Mouse (Mus musculus): Measurements from ENCODE around the gene Vamp8. TPM values are rescaled to one million over a fixed set of nuclear protein-coding genes. Genes with fewer than 3 reads are reported as not detected.

Vamp8 gene
- total and polyA plus RNA-seq, 3 experiments = 69.3 to 85.6 (median 78.8) TPM

DNA sequence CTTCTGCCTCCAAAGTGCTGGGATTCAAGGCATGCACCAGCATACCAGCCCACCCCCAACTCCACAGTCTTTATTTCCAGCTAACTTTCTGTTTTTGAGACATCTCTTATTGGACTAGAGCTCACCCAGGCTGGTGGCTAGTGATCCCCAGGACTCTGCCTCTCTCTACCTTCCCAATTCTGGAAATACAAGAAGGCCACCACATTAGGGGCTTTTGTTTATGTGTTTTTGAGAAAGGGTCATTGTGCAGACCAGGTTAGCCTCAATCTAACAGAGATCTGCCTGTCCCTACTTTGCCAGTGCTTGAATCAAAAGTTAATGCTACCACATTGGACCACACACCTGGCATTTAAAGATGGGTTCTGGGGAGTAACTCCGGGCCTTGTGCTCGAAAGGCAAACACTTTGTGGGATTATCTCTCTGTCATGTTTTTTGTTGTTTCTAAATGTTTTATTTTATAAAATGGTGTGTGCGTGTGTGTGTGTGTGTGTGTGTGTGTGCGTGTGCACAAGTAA, 23.0 kb downstream of the Vamp8 start:
- H3K27ac ChIP-seq = no peak overlapping the region
- no peaks in the 10 kb centered on the region for H3K36me3 ChIP-seq (ENCODE audit: control insufficient read depth, insufficient read depth, low read length)
- intact Hi-C loops (cut with DNase I) = no loop called here
- peaks cover 9% of the 10 kb centered on the region for H3K4me1 ChIP-seq (ENCODE audit: control insufficient read depth, insufficient read depth, low read length)
- no peaks in the 10 kb centered on the region for H3K27me3 ChIP-seq (ENCODE audit: control insufficient read depth, insufficient read depth, low read length)
- H3K4me3 ChIP-seq = no peak overlapping the region
- DNase-seq = no peak
- TF ChIP-seq CTCF (IDR thresholded peaks at IDR 0.05) = no peak
- WGBS = 77% methylated on average over 4 of the region's 4 CpGs
- no peak overlapping the region for H3K9ac ChIP-seq (ENCODE audit: low read depth, low read length)
- H3K79me2 ChIP-seq (replicated peaks; ENCODE audit: control insufficient read depth, insufficient read depth, low read length) = no peaks in the 10 kb centered on the region

DNA sequence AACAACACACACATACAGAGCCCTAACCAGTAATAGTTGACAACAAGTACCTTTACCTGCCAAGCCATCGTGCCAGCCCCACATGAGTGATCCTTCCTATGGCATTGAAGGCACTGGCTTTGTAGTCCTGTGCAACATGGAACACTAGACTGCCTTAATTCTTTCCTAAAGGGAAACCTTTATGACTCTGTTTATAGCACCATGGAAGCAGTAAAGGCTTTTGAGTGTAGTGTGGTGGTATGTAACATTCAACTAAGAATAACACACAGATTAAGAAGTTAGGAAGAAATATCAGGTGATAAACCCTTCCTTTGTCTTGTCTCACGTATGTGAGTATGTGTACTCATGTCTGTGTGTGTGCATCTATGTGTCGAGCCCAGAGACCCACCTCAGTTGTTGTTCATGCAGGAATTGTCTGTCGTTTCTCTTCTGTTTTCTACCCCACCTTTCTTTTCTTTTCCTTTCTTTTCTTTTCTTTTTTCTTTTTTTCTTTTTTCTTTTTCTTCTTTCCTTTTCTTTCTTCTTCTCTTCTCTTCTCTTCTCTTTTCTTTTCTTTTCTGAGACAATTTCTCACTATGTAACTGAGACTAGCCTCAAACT, 23.6 kb downstream of the Vamp8 start, which contains the start of gene Rnf181:
Gene Rnf181 (minus strand): TSS at position 113 of the 600 bp plus-strand sequence.
- H3K9ac ChIP-seq (ENCODE audit: low read depth, low read length) = no peak within 1 kb of the TSS
- DNase-seq = no peak
- H3K4me1 ChIP-seq (ENCODE audit: control insufficient read depth, insufficient read depth, low read length) = peaks cover 8% of the 10 kb centered on the region
- no peaks in the 10 kb centered on the region for H3K27me3 ChIP-seq (ENCODE audit: control insufficient read depth, insufficient read depth, low read length)
- H3K4me3 ChIP-seq = no peak within 1 kb of the TSS
- TF ChIP-seq EP300 (IDR thresholded peaks at IDR 0.05; ENCODE audit: insufficient read depth, low read depth, low read length) = no peak
- TF ChIP-seq POLR2A (IDR thresholded peaks at IDR 0.05; ENCODE audit: insufficient read depth, low read depth, low read length) = 0 out of 2 replicates have a peak, but pooled peaks have one; percentile 5
- no peak for TF ChIP-seq CTCF (IDR thresholded peaks at IDR 0.05)
- H3K79me2 ChIP-seq (replicated peaks; ENCODE audit: control insufficient read depth, insufficient read depth, low read length) = no peaks in the 10 kb centered on the region
- WGBS = 76% methylated on average over 4 of the region's 4 CpGs
- H3K27ac ChIP-seq = no peak within 1 kb of the TSS
- intact Hi-C loops (cut with DNase I) = no loop called here
- H3K36me3 ChIP-seq (ENCODE audit: control insufficient read depth, insufficient read depth, low read length) = no peaks in the 10 kb centered on the region

DNA sequence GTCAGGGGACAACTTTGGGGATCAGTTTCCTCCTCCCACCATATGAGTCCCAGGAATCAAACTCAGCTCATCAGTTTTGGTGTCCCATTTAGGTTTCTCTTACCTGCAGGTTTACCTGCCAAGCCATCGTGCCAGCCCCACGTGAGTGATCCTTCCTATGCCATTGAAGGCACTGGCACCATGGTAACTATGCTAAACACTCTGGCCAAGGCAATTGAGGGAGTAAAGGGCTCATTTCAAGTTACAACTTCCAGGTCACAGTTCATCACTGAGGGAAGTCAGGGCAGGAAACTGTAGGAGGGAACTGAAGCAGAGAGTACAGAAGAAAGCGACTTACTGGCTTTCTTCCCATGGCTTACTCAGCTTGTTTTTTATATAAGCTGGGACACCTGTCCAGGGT, 24.2 kb downstream of the Vamp8 start:
- Histone ChIP-seq H3K4me3 (no peak overlapping the region), H3K27ac (no peak overlapping the region), H3K27me3 (ENCODE audit: control insufficient read depth, insufficient read depth, low read length) (no peaks in the 10 kb centered on the region), H3K9ac (ENCODE audit: low read depth, low read length) (no peak overlapping the region), H3K4me1 (ENCODE audit: control insufficient read depth, insufficient read depth, low read length) (peaks cover 8% of the 10 kb centered on the region), H3K36me3 (ENCODE audit: control insufficient read depth, insufficient read depth, low read length) (no peaks in the 10 kb centered on the region), H3K79me2 (replicated peaks; ENCODE audit: control insufficient read depth, insufficient read depth, low read length) (no peaks in the 10 kb centered on the region)
- TF ChIP-seq POLR2A (IDR thresholded peaks at IDR 0.05; ENCODE audit: insufficient read depth, low read depth, low read length) = no peak
- TF ChIP-seq CTCF (IDR thresholded peaks at IDR 0.05) = no peak
- no peak for TF ChIP-seq EP300 (IDR thresholded peaks at IDR 0.05; ENCODE audit: insufficient read depth, low read depth, low read length)
- DNase-seq = no peak
- WGBS = 38% methylated on average over 3 of the region's 3 CpGs
- intact Hi-C loops (cut with DNase I) = no loop called here

DNA sequence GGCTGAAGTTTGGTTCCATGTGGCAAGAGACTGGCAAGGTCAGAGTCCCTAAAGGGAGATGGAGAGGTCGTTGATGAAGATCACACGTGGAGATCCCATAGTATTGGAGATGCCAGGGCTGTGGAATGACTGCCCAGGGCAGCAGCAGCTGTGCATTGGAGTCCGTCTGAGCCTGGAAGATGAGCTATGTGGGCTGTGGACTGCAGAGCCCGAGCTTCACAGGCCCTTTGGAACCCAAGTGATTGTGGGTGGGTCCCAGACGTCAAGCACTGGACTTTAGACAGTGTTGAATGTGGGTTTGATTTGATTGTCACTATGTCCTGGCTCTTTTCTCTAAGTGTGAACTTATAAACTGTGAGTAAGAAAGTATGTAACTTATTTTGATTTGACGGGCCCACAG, 25.5 kb downstream of the Vamp8 start:
- H3K9ac ChIP-seq (ENCODE audit: low read depth, low read length) = no peak overlapping the region
- H3K27ac ChIP-seq = no peak overlapping the region
- H3K4me1 ChIP-seq (ENCODE audit: control insufficient read depth, insufficient read depth, low read length) = no peaks in the 10 kb centered on the region; the same call in 1 of the 2 replicates
- H3K4me3 ChIP-seq = no peak overlapping the region
- no peak for DNase-seq
- WGBS = 59% methylated on average over 6 of the region's 6 CpGs
- H3K79me2 ChIP-seq (replicated peaks; ENCODE audit: control insufficient read depth, insufficient read depth, low read length) = no peaks in the 10 kb centered on the region
- no peaks in the 10 kb centered on the region for H3K27me3 ChIP-seq (ENCODE audit: control insufficient read depth, insufficient read depth, low read length)
- intact Hi-C loops (cut with DNase I) = loop anchor here (2.0 kb wide), 1 partner anchor 38 kb away; no protein-coding TSS in a partner anchor
- TF ChIP-seq POLR2A (IDR thresholded peaks at IDR 0.05; ENCODE audit: insufficient read depth, low read depth, low read length) = no peak
- no peak for TF ChIP-seq CTCF (IDR thresholded peaks at IDR 0.05)
- TF ChIP-seq EP300 (IDR thresholded peaks at IDR 0.05; ENCODE audit: insufficient read depth, low read depth, low read length) = no peak
- no peaks in the 10 kb centered on the region for H3K36me3 ChIP-seq (ENCODE audit: control insufficient read depth, insufficient read depth, low read length)

DNA sequence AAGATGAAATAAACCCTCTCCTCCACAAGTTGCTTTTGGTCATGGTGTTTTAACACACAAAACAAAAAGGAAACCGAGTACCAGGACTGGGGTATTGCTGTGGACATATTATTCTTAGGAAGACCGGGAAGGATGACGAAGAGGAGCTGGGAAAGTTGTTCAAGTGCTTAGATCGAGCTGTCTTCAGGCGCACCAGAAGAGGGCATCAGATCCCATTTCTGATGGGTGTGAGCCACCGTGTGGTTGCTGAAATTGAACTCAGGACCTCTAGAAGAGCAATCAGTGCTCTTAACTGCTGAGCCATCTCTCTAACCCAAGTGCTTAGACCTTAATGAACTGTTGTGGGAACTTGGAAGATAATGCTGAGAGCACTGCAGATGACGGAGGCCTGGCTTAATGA, 26.5 kb downstream of the Vamp8 start:
- Histone ChIP-seq H3K9ac (ENCODE audit: low read depth, low read length) (no peak overlapping the region), H3K4me3 (no peak overlapping the region), H3K4me1 (ENCODE audit: control insufficient read depth, insufficient read depth, low read length) (no peaks in the 10 kb centered on the region; the same call in 1 of the 2 replicates), H3K36me3 (ENCODE audit: control insufficient read depth, insufficient read depth, low read length) (no peaks in the 10 kb centered on the region), H3K27ac (no peak overlapping the region), H3K27me3 (ENCODE audit: control insufficient read depth, insufficient read depth, low read length) (no peaks in the 10 kb centered on the region), H3K79me2 (replicated peaks; ENCODE audit: control insufficient read depth, insufficient read depth, low read length) (no peaks in the 10 kb centered on the region; the same call in 1 of the 2 replicates)
- DNase-seq = no peak
- TF ChIP-seq EP300 (IDR thresholded peaks at IDR 0.05; ENCODE audit: insufficient read depth, low read depth, low read length) = no peak
- TF ChIP-seq POLR2A (IDR thresholded peaks at IDR 0.05; ENCODE audit: insufficient read depth, low read depth, low read length) = no peak
- TF ChIP-seq CTCF (IDR thresholded peaks at IDR 0.05) = peak; percentile 66
- intact Hi-C loops (cut with DNase I) = loop anchor here (2.0 kb wide), 1 partner anchor 39 kb away; no protein-coding TSS in a partner anchor
- 35% methylated on average over 7 of the region's 7 CpGs for WGBS
